Mouse (Mus musculus) kidney, adult 2 months (tissue): ENCODE measurements at regions not wholly inside any gene's neighbourhood (a gene's known extent, or its start where the extent isn't known, plus 50 kb on each side); places are given as distances from the start of the nearest gene placed in this dataset.

Experiments used
- CTCF ChIP-seq: fragments of 200-500 bp; conservative IDR thresholded peaks from 2 replicates; pipeline ENCODE4 v1.5.1; 2011; ENCODE audit warnings: low read depth, mild to moderate bottlenecking, control low read depth, low read length, moderate library complexity, mixed read lengths; ENCODE audit not compliant: insufficient read depth, insufficient read length
- POLR2A ChIP-seq: fragments of 200-500 bp; IDR thresholded peaks from one replicate; pipeline ENCODE4 v1.6.1; 2011; ENCODE audit warnings: low read depth, low read length, control low read depth

DNA sequence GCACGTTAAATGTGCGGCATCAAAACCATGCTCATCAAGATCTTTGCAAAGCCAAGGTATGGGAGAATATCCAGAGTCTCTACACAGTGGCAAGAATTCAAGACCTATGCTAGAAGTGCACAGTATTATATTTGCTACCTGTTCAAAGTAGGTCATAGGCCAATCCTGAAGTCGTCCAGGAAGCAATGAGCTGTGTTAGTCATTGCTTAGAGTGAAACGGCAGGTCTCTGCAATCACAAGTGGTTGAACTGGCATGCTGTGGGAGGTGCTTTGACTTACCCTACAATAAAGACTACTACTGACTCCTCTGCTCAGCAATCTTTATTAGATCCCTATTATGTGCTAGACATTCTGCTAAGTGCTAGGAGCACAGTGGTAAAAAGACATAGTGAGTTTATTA is 80.8 kb downstream of the Areg start:
- TF ChIP-seq CTCF, result no peak
- no peak for TF ChIP-seq POLR2A
